Mouse (Mus musculus): ENCODE measurements around the gene Cyp2t4. TPM values are rescaled to one million over a fixed set of nuclear protein-coding genes. Genes with fewer than 3 reads are reported as not detected.
A peak's percentile ranks its signal among the peaks of the same experiment; 100 is the strongest.

The Cyp2t4 gene
- polyA plus RNA-seq, 1 experiment from 2014 or later, result 0.27 TPM

DNA sequence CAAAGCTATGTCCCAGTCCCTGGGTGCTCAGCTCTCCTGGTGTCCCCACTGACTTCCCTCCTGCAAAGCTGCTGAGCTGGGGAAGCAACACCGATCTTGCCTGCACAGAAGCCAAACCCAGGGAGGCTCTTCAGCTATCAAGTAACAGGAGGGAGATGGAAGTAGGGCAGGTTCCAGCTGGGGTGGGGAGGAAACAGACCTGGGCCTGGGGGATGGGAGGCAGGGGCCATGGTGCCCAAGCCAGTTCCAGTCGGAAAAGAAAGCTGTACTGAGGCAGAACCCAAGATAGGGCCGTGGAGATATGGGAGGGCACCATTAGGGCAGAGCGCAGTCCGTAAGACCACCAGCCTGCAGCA lies 9.9 kb downstream of the Cyp2t4 start:
- no peaks in the 10 kb centered on the region for H3K27me3 ChIP-seq (ENCODE audit: control insufficient read depth, insufficient read depth, low read length)
- H3K36me3 ChIP-seq (ENCODE audit: control insufficient read depth, insufficient read depth, low read length), result peaks cover 3% of the 10 kb centered on the region; the same call in 1 of the 2 replicates
- no peak overlapping the region for H3K4me2 ChIP-seq (ENCODE audit: low read depth, low read length, severe bottlenecking)
- H3K4me1 ChIP-seq (replicated peaks; ENCODE audit: control insufficient read depth, insufficient read depth, low read length), result peaks cover 26% of the 10 kb centered on the region
- H3K27ac ChIP-seq (ENCODE audit: low read depth, low read length), result no peak overlapping the region
- no peak for ATAC-seq (replicated peaks; ENCODE audit: low FRiP score)
- no peak for DNase-seq (ENCODE audit: low spot score)
- 87% methylated on average over 5 of the region's 5 CpGs for WGBS
- H3K4me3 ChIP-seq (ENCODE audit: low read depth, low read length), result no peak overlapping the region
- 0 out of 2 replicates have a peak overlapping the region, but pooled peaks have one; percentile 23 for H3K9ac ChIP-seq (ENCODE audit: low read length)
- H3K9me3 ChIP-seq (ENCODE audit: control insufficient read depth, low read length), result no peaks in the 10 kb centered on the region

DNA sequence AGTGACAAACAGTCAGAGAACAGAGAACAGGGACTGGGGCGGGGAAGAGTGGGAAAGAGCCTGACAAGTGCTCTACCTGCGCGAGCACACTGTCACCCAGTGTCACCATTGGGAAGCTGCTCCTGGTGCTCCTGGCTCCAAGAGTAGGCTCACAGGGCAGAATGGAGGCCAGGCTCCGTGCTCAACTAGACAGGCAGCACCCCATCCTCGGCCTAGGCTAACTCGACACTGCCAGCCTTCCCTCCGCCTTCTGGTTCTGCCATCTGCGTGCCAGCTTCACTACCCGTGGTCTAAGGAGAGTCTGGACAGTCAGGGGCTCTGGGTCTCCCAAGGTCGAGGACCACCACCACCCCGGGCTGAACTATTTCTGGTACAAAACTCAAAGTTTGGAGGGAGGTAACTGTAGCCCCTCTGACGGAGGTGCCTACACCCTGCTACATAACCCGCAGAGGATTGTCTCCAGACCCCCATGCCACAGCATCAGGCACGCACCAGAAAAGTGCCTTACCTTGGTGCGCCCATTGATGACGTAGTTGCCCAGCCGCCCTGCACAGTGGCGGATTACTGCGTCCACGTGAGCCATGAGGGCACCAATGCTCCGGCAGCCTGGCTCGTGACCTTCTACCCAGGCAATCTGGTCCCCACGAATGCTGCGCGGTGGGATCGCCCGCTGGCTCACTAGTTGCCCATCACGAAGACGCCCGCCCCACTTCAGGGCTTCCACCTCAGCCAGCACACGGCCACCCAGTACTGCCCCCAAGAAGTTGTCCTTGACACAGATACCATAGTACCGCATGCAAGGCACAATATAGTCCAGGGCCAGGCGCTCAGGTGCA lies 10.8 kb downstream of the Cyp2t4 start:
- Histone ChIP-seq H3K9me3 (ENCODE audit: control insufficient read depth, low read length) (no peaks in the 10 kb centered on the region), H3K27me3 (ENCODE audit: control insufficient read depth, insufficient read depth, low read length) (no peaks in the 10 kb centered on the region), H3K36me3 (ENCODE audit: control insufficient read depth, insufficient read depth, low read length) (no peaks in the 10 kb centered on the region; the same call in 1 of the 2 replicates), H3K27ac (ENCODE audit: low read depth, low read length) (no peak overlapping the region), H3K4me1 (replicated peaks; ENCODE audit: control insufficient read depth, insufficient read depth, low read length) (peaks cover 26% of the 10 kb centered on the region), H3K9ac (ENCODE audit: low read length) (no peak overlapping the region; the same call in 1 of the 2 replicates), H3K4me3 (ENCODE audit: low read depth, low read length) (no peak overlapping the region), H3K4me2 (ENCODE audit: low read depth, low read length, severe bottlenecking) (peak overlapping the region; percentile 70; the same call in 1 of the 2 replicates)
- WGBS, result 86% methylated on average over 33 of the region's 33 CpGs
- ATAC-seq (replicated peaks; ENCODE audit: low FRiP score) (no peak), DNase-seq (ENCODE audit: low spot score) (no peak)

DNA sequence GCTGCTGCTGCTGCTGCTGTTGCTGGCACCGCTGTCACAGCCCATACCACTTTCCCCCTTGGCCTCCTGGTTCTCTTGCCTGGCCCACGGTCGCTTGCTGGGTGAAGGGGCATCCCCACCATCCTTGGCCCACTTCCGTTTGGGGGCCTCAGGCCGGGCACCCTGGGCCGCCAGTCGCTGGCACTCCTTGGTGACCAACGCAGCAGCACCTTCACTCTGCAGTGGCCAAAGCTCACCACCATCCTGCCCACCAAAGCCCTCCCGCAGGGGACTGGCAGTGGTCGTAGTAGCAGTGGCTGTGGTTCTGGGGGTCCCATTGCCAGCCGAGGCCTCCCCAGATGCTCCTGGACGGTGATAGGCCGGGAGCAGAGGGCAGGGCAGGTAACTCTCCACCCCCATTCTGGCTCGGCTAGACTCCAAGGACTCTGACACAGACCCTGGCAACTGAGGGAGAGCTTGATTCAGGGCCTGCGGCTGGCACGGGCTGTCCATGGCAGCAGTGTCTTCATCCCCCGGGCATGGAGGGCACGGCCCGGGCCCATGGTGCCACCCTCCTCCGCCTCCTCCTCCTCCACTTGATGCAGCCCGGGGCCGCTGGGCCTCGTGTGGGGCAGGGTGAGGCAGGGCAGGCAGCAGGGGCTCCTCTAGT lies 11.6 kb downstream of the Cyp2t4 start:
- H3K4me1 ChIP-seq (replicated peaks; ENCODE audit: control insufficient read depth, insufficient read depth, low read length), result peaks cover 26% of the 10 kb centered on the region
- ATAC-seq (replicated peaks; ENCODE audit: low FRiP score), result no peak
- WGBS, result 81% methylated on average over 23 of the region's 23 CpGs
- H3K27ac ChIP-seq (ENCODE audit: low read depth, low read length), result no peak overlapping the region
- peak overlapping the region; percentile 70 for H3K4me2 ChIP-seq (ENCODE audit: low read depth, low read length, severe bottlenecking)
- no peak for DNase-seq (ENCODE audit: low spot score)
- H3K27me3 ChIP-seq (ENCODE audit: control insufficient read depth, insufficient read depth, low read length), result no peaks in the 10 kb centered on the region
- peak overlapping the region; percentile 83 for H3K9ac ChIP-seq (ENCODE audit: low read length)
- H3K9me3 ChIP-seq (ENCODE audit: control insufficient read depth, low read length), result no peaks in the 10 kb centered on the region
- peak overlapping the region; percentile 77 for H3K4me3 ChIP-seq (ENCODE audit: low read depth, low read length)
- H3K36me3 ChIP-seq (ENCODE audit: control insufficient read depth, insufficient read depth, low read length), result no peaks in the 10 kb centered on the region; the same call in 1 of the 2 replicates

DNA sequence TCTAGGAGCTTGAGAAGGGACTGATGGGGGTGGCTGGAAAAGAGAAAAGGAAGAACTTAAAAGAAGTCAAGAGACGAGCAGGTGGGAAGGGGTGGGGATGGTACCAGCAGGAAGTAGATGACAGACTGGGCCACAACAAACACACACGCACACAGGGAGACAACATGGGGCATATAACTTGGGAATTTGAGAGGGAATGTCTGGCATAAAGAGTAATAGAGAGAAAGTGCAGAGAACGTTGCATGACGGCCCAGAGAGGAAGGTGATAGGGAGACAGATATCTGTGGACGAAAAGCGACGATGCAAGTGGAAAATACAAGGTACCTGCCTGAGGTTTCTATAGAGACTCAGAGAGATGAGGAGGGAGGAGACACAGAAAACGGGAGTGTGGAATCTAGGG lies 12.2 kb downstream of the Cyp2t4 start:
- peak overlapping the region; percentile 83 for H3K9ac ChIP-seq (ENCODE audit: low read length)
- ATAC-seq (replicated peaks; ENCODE audit: low FRiP score), result peak; percentile 8
- H3K27me3 ChIP-seq (ENCODE audit: control insufficient read depth, insufficient read depth, low read length), result no peaks in the 10 kb centered on the region
- H3K4me2 ChIP-seq (ENCODE audit: low read depth, low read length, severe bottlenecking), result peak overlapping the region; percentile 70
- H3K36me3 ChIP-seq (ENCODE audit: control insufficient read depth, insufficient read depth, low read length), result no peaks in the 10 kb centered on the region; the same call in 1 of the 2 replicates
- DNase-seq (ENCODE audit: low spot score), result no peak
- no peaks in the 10 kb centered on the region for H3K9me3 ChIP-seq (ENCODE audit: control insufficient read depth, low read length)
- 6% methylated on average over 8 of the region's 8 CpGs for WGBS
- peak overlapping the region; percentile 96 for H3K27ac ChIP-seq (ENCODE audit: low read depth, low read length)
- peak overlapping the region; percentile 77 for H3K4me3 ChIP-seq (ENCODE audit: low read depth, low read length)
- H3K4me1 ChIP-seq (replicated peaks; ENCODE audit: control insufficient read depth, insufficient read depth, low read length), result peaks cover 25% of the 10 kb centered on the region

DNA sequence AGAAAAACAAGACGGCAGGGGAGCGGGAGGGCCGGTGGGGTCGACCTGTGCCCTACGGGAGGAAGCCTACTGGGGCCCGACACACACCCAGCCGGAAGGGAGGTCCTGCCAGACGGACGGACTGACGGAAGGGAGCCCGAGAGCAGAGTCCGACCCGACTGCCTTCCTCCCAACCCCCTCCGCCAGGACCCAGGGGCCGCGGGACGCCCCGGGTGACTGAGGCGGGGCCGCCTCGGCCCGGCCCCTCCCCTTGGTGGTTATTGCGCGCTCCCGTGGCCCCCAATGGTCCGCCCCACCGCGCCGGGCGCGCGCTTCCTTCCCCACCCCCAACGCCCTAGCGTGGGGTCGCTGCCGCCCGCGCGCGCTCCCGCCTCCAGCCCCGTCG lies 12.7 kb downstream of the Cyp2t4 start:
- Histone ChIP-seq H3K4me3 (ENCODE audit: low read depth, low read length) (peak overlapping the region; percentile 77), H3K27me3 (ENCODE audit: control insufficient read depth, insufficient read depth, low read length) (no peaks in the 10 kb centered on the region), H3K4me2 (ENCODE audit: low read depth, low read length, severe bottlenecking) (peak overlapping the region; percentile 70), H3K9ac (ENCODE audit: low read length) (peak overlapping the region; percentile 83), H3K36me3 (ENCODE audit: control insufficient read depth, insufficient read depth, low read length) (no peaks in the 10 kb centered on the region; the same call in 1 of the 2 replicates), H3K4me1 (replicated peaks; ENCODE audit: control insufficient read depth, insufficient read depth, low read length) (peaks cover 25% of the 10 kb centered on the region), H3K9me3 (ENCODE audit: control insufficient read depth, low read length) (no peaks in the 10 kb centered on the region), H3K27ac (ENCODE audit: low read depth, low read length) (peak overlapping the region; percentile 96)
- DNase-seq (ENCODE audit: low spot score) (peak; percentile 91), ATAC-seq (replicated peaks; ENCODE audit: low FRiP score) (peak; percentile 80)
- WGBS, result under 1% methylated on average over 29 of the region's 43 CpGs

DNA sequence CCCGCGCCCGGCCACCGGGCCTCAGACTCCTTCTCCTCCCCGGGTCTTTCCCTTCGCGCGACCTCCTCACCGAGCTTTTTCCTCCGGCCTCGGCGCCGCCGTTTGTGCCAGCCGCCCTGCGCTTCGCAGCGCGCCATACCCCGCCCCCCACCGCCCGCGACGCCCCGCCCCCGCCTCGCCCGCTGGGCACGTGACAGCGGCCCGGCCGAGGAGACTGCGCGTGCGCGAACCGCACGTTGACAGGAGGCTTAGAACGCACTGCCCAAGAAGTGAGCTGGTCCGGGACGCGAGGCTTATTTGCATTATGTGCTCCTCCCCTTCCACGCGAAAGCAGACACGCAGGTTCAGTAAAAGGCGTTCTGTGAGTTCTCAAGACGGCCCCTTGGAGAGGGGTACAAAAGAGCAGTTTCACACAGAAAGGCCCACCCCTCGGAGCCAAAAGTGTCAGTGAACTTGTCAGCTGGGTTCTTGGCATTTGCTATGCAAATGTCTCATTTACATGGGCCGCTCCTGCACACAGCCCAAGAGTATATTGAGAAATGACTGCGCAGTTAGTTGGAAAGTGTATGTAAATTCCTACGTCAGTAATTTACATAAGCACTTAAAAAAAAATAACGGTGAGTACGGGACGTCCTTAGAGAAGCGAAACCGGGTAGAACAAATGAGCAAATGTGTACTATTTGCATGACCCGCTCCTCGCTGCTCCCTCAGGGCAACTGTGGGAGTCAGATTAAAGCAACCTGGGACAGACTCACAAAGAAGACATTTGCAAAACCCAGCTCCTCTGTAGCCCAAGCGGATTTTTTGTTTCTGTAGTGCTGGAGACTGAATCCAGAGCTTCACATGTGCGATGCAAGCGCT lies 13.3 kb downstream of the Cyp2t4 start, which contains the start of gene Egln2:
Gene Egln2, minus strand, starts transcription at position 189 of the 861 bp plus-strand sequence.
- Histone ChIP-seq H3K36me3 (ENCODE audit: control insufficient read depth, insufficient read depth, low read length) (no peaks in the 10 kb centered on the region; the same call in 1 of the 2 replicates), H3K4me3 (ENCODE audit: low read depth, low read length) (peak within 1 kb of the TSS; percentile 77), H3K27me3 (ENCODE audit: control insufficient read depth, insufficient read depth, low read length) (no peaks in the 10 kb centered on the region), H3K4me1 (replicated peaks; ENCODE audit: control insufficient read depth, insufficient read depth, low read length) (peaks cover 23% of the 10 kb centered on the region), H3K4me2 (ENCODE audit: low read depth, low read length, severe bottlenecking) (peak within 1 kb of the TSS; percentile 70), H3K9ac (ENCODE audit: low read length) (peak within 1 kb of the TSS; percentile 83), H3K27ac (ENCODE audit: low read depth, low read length) (peak within 1 kb of the TSS; percentile 96), H3K9me3 (ENCODE audit: control insufficient read depth, low read length) (no peaks in the 10 kb centered on the region)
- ATAC-seq (replicated peaks; ENCODE audit: low FRiP score) (peak; percentile 85), DNase-seq (ENCODE audit: low spot score) (peak; percentile 98)
- 2% methylated on average over 53 of the region's 61 CpGs for WGBS

DNA sequence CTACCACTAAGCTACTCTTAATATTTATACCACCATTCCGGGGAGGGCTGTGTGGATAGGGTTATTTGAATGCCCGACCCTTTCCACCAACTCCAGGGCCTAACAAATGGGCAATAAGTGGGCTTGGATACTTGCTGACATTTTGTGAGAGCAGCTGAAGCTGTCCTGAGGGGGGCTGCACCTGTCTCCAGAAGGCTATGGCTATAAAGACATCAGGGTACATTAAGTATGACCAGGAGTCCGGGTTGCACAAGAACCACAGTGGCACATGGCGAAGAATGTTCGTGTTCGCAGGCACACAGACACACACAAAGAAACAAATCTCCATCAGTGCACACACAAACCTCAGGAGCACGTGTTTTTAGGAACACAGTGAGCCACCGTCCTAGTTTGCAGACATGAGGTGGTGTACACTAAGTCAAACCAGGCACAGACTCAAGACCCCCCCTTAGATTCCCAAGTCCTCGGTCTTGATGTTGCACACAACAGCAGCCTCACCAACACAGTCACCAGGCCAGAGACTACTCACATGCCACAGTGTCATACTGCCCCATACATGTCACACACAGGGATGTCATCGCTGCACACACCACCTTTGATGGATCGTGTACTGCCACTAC lies 14.1 kb downstream of the Cyp2t4 start:
- H3K9ac ChIP-seq (ENCODE audit: low read length), result peak overlapping the region; percentile 83
- H3K9me3 ChIP-seq (ENCODE audit: control insufficient read depth, low read length), result no peaks in the 10 kb centered on the region
- H3K4me3 ChIP-seq (ENCODE audit: low read depth, low read length), result peak overlapping the region; percentile 77; the same call in 1 of the 2 replicates
- H3K36me3 ChIP-seq (ENCODE audit: control insufficient read depth, insufficient read depth, low read length), result no peaks in the 10 kb centered on the region; the same call in 1 of the 2 replicates
- H3K4me1 ChIP-seq (replicated peaks; ENCODE audit: control insufficient read depth, insufficient read depth, low read length), result peaks cover 20% of the 10 kb centered on the region
- WGBS, result 82% methylated on average over 11 of the region's 11 CpGs
- H3K27ac ChIP-seq (ENCODE audit: low read depth, low read length), result peak overlapping the region; percentile 57; the same call in 1 of the 2 replicates
- H3K27me3 ChIP-seq (ENCODE audit: control insufficient read depth, insufficient read depth, low read length), result no peaks in the 10 kb centered on the region
- DNase-seq (ENCODE audit: low spot score) (no peak), ATAC-seq (replicated peaks; ENCODE audit: low FRiP score) (no peak)
- H3K4me2 ChIP-seq (ENCODE audit: low read depth, low read length, severe bottlenecking), result peak overlapping the region; percentile 70
